Mouse (Mus musculus): ENCODE data around the gene Lrrc37a.

- no peak for TF ChIP-seq CTCF (IDR thresholded peaks at IDR 0.05; ENCODE audit: low read depth, low read length)
- TF ChIP-seq POLR2A (IDR thresholded peaks at IDR 0.05; ENCODE audit: borderline replicate concordance, low read depth, low read length): no peak
These were observed 84.7 kb downstream of the Lrrc37a start for GRCm38 (mm10) chr11:103419667-103420066.
